ENCODE assay signal across 8 mouse cellular contexts in genomic region chr8:84985049-84985683, GRCm38 (mm10). TPM values are rescaled to one million over a fixed set of nuclear protein-coding genes. Genes with fewer than 3 reads are reported as not detected.
DNase-seq lines count a peak whose midpoint lies in the region; ATAC-seq lines count a peak whose summit lies in the region.

No protein-coding gene starts in this region.

- peak overlapping the region; percentile 67 for H3K9ac ChIP-seq in heart, embryonic 11.5 days (ENCODE audit: low read depth, low read length)
- H3K9ac ChIP-seq in forebrain, embryonic 12.5 days: peak overlapping the region; percentile 63
- peak overlapping the region; percentile 77 for H3K9ac ChIP-seq in liver, embryonic 11.5 days (ENCODE audit: low read depth, low read length)
- H3K9ac ChIP-seq in neural tube, embryonic 13.5 days: peak overlapping the region; percentile 73

- peaks cover 40% of the 10 kb centered on the region for H3K4me1 ChIP-seq in heart, embryonic 11.5 days (ENCODE audit: control insufficient read depth, insufficient read depth, low read length)
- H3K4me1 ChIP-seq in forebrain, embryonic 12.5 days: peaks cover 42% of the 10 kb centered on the region
- peaks cover 60% of the 10 kb centered on the region for H3K4me1 ChIP-seq in liver, embryonic 11.5 days (replicated peaks; ENCODE audit: control insufficient read depth, insufficient read depth, low read length)
- peaks cover 59% of the 10 kb centered on the region for H3K4me1 ChIP-seq in neural tube, embryonic 13.5 days (replicated peaks)

- no peak for DNase-seq in heart, adult 8-10 months (ENCODE audit: low spot score)
- no peak for DNase-seq in liver, embryonic 11.5 days (ENCODE audit: low spot score)
- DNase-seq in urinary bladder, postnatal 36 days (ENCODE audit: low spot score in 2 of 2): no peak
- no peak for DNase-seq in frontal cortex, postnatal 14 days (ENCODE audit: low spot score in 2 of 2)

- WGBS in heart, embryonic 11.5 days (ENCODE audit: insufficient replicate concordance): 2% methylated on average over 23 of the region's 23 CpGs
- WGBS in forebrain, embryonic 12.5 days: 1% methylated on average over 23 of the region's 23 CpGs
- WGBS in liver, embryonic 11.5 days: 2% methylated on average over 23 of the region's 23 CpGs
- under 1% methylated on average over 23 of the region's 23 CpGs for WGBS in neural tube, embryonic 13.5 days

- 0 out of 2 replicates have a peak, but pooled peaks cover 3% of the 10 kb centered on the region for H3K27me3 ChIP-seq in heart, embryonic 11.5 days (ENCODE audit: control insufficient read depth, insufficient read depth, low read length)
- peaks cover 84% of the 10 kb centered on the region for H3K27me3 ChIP-seq in forebrain, embryonic 12.5 days
- H3K27me3 ChIP-seq in liver, embryonic 11.5 days (replicated peaks; ENCODE audit: control insufficient read depth, insufficient read depth, low read length): no peaks in the 10 kb centered on the region
- peaks cover 57% of the 10 kb centered on the region for H3K27me3 ChIP-seq in neural tube, embryonic 13.5 days

- peak overlapping the region; percentile 56 for H3K4me3 ChIP-seq in heart, embryonic 11.5 days (ENCODE audit: low read depth, low read length)
- peak overlapping the region; percentile 53 for H3K4me3 ChIP-seq in forebrain, embryonic 12.5 days (replicated peaks)
- H3K4me3 ChIP-seq in liver, embryonic 11.5 days (ENCODE audit: low read depth, low read length): peak overlapping the region; percentile 54
- H3K4me3 ChIP-seq in neural tube, embryonic 13.5 days: peak overlapping the region; percentile 48

- H3K36me3 ChIP-seq in heart, embryonic 11.5 days (ENCODE audit: control insufficient read depth, insufficient read depth, low read length): no peaks in the 10 kb centered on the region
- no peaks in the 10 kb centered on the region for H3K36me3 ChIP-seq in forebrain, embryonic 12.5 days (replicated peaks)
- H3K36me3 ChIP-seq in liver, embryonic 11.5 days (ENCODE audit: control insufficient read depth, insufficient read depth, low read length): no peaks in the 10 kb centered on the region
- no peaks in the 10 kb centered on the region for H3K36me3 ChIP-seq in neural tube, embryonic 13.5 days

- H3K27ac ChIP-seq in heart, embryonic 11.5 days (ENCODE audit: low read depth, low read length): peak overlapping the region; percentile 74
- H3K27ac ChIP-seq in forebrain, embryonic 12.5 days: 0 out of 2 replicates have a peak overlapping the region, but pooled peaks have one; percentile 36
- H3K27ac ChIP-seq in liver, embryonic 11.5 days (ENCODE audit: low read depth, low read length): peak overlapping the region; percentile 85
- peak overlapping the region; percentile 67 for H3K27ac ChIP-seq in neural tube, embryonic 13.5 days (replicated peaks)

- ATAC-seq in heart, embryonic 11.5 days (replicated peaks; ENCODE audit: insufficient number of reproducible peaks, low FRiP score, low TSS enrichment): no peak
- ATAC-seq in CD4-positive, CD25-positive, alpha-beta regulatory T cell, adult 4 months: peak; percentile 12
- no peak for ATAC-seq in forebrain, embryonic 12.5 days (ENCODE audit: low FRiP score)
- ATAC-seq in liver, embryonic 11.5 days (replicated peaks; ENCODE audit: low FRiP score): no peak
- no peak for ATAC-seq in neural tube, embryonic 13.5 days (ENCODE audit: low read depth)

- H3K4me2 ChIP-seq in heart, embryonic 11.5 days: peak overlapping the region; percentile 98
- peak overlapping the region; percentile 98 for H3K4me2 ChIP-seq in forebrain, embryonic 12.5 days
- H3K4me2 ChIP-seq in liver, embryonic 11.5 days: peak overlapping the region; percentile 92
- H3K4me2 ChIP-seq in neural tube, embryonic 13.5 days: peak overlapping the region; percentile 99

- no peaks in the 10 kb centered on the region for H3K9me3 ChIP-seq in heart, embryonic 11.5 days (replicated peaks; ENCODE audit: control insufficient read depth, low read length)
- no peaks in the 10 kb centered on the region for H3K9me3 ChIP-seq in forebrain, embryonic 12.5 days
- no peaks in the 10 kb centered on the region for H3K9me3 ChIP-seq in liver, embryonic 11.5 days (ENCODE audit: control insufficient read depth, low read length)
- no peaks in the 10 kb centered on the region for H3K9me3 ChIP-seq in neural tube, embryonic 13.5 days

RNA-seq across cellular contexts. Expression of gene Hook2, which starts 5.2 kb away (rescaled TPM):
- polyA plus RNA-seq in heart, embryonic 11.5 days (2014; fragmentation: Nextera tagmentation; extraction: Ambion mirVana): 6.7 and 7.1 TPM in 2 replicates
- 1 to 10 TPM; 1.9 to 3.5 (median 2.7) TPM for total RNA-seq in heart, adult 8-10 months (2022)
- polyA plus RNA-seq in CD4-positive, CD25-positive, alpha-beta regulatory T cell, adult 4 months (2017; shearing (Covaris generic)): 1 to 10 TPM; 4.2 to 5.6 TPM
- 16.1 and 18.2 TPM in 2 replicates for polyA plus RNA-seq in forebrain, embryonic 12.5 days (2016; fragmentation: Nextera tagmentation; extraction: Ambion mirVana)
- polyA plus RNA-seq in liver, embryonic 11.5 days (2014; fragmentation: Nextera tagmentation; extraction: Ambion mirVana): 15.5 and 16.7 TPM in 2 replicates
- polyA plus RNA-seq in neural tube, embryonic 13.5 days (2015; fragmentation: Nextera tagmentation; extraction: Ambion mirVana): 22.8 and 25.0 TPM in 2 replicates

RNA-seq across cellular contexts. Expression of gene Junb, which starts 6.6 kb away (rescaled TPM):
- polyA plus RNA-seq in heart, embryonic 11.5 days (2014; fragmentation: Nextera tagmentation; extraction: Ambion mirVana): 7.6 and 9.3 TPM in 2 replicates
- 10 to 100 TPM; 17.8 to 32.3 (median 23.9) TPM for total RNA-seq in heart, adult 8-10 months (2022)
- 10 to 100 TPM; 18.9 to 29.4 TPM for polyA plus RNA-seq in CD4-positive, CD25-positive, alpha-beta regulatory T cell, adult 4 months (2017; shearing (Covaris generic))
- 4.8 and 4.9 TPM in 2 replicates for polyA plus RNA-seq in forebrain, embryonic 12.5 days (2016; fragmentation: Nextera tagmentation; extraction: Ambion mirVana)
- 21.1 and 23.2 TPM in 2 replicates for polyA plus RNA-seq in liver, embryonic 11.5 days (2014; fragmentation: Nextera tagmentation; extraction: Ambion mirVana)
- polyA plus RNA-seq in neural tube, embryonic 13.5 days (2015; fragmentation: Nextera tagmentation; extraction: Ambion mirVana): 7.5 and 8.4 TPM in 2 replicates

RNA-seq across cellular contexts. Expression of gene Rnaseh2a, which starts 15.6 kb away (rescaled TPM):
- polyA plus RNA-seq in heart, embryonic 11.5 days (2014; fragmentation: Nextera tagmentation; extraction: Ambion mirVana): 95.9 and 106 TPM in 2 replicates
- total RNA-seq in heart, adult 8-10 months (2022): 10 to 100 TPM; 41.9 to 61.3 (median 55.0) TPM
- polyA plus RNA-seq in CD4-positive, CD25-positive, alpha-beta regulatory T cell, adult 4 months (2017; shearing (Covaris generic)): 100 to 1,000 TPM in 1 of 2 experiments, 10 to 100 TPM in 1; 78.9 to 109 TPM
- polyA plus RNA-seq in forebrain, embryonic 12.5 days (2016; fragmentation: Nextera tagmentation; extraction: Ambion mirVana): 117 and 124 TPM in 2 replicates
- polyA plus RNA-seq in liver, embryonic 11.5 days (2014; fragmentation: Nextera tagmentation; extraction: Ambion mirVana): 195 and 197 TPM in 2 replicates
- polyA plus RNA-seq in neural tube, embryonic 13.5 days (2015; fragmentation: Nextera tagmentation; extraction: Ambion mirVana): 55.0 and 55.6 TPM in 2 replicates

RNA-seq across cellular contexts. Expression of gene Prdx2, which starts 15.8 kb away (rescaled TPM):
- 862 and 992 TPM in 2 replicates for polyA plus RNA-seq in heart, embryonic 11.5 days (2014; fragmentation: Nextera tagmentation; extraction: Ambion mirVana)
- 100 to 1,000 TPM; 644 to 711 (median 676) TPM for total RNA-seq in heart, adult 8-10 months (2022)
- polyA plus RNA-seq in CD4-positive, CD25-positive, alpha-beta regulatory T cell, adult 4 months (2017; shearing (Covaris generic)): 100 to 1,000 TPM; 213 to 298 TPM
- polyA plus RNA-seq in forebrain, embryonic 12.5 days (2016; fragmentation: Nextera tagmentation; extraction: Ambion mirVana): 1,271 and 1,280 TPM in 2 replicates
- polyA plus RNA-seq in liver, embryonic 11.5 days (2014; fragmentation: Nextera tagmentation; extraction: Ambion mirVana): 1,398 and 1,409 TPM in 2 replicates
- polyA plus RNA-seq in neural tube, embryonic 13.5 days (2015; fragmentation: Nextera tagmentation; extraction: Ambion mirVana): 1,236 and 1,369 TPM in 2 replicates

RNA-seq across cellular contexts. Expression of gene Gm49661, which starts 15.9 kb away (rescaled TPM):
- not detected in 2 replicates for polyA plus RNA-seq in heart, embryonic 11.5 days (2014; fragmentation: Nextera tagmentation; extraction: Ambion mirVana)
- total RNA-seq in heart, adult 8-10 months (2022): 1 to 10 TPM in 2 of 4 experiments, not detected in 2; 2.4 to 5.9 TPM
- not detected for polyA plus RNA-seq in CD4-positive, CD25-positive, alpha-beta regulatory T cell, adult 4 months (2017; shearing (Covaris generic))
- not detected in 2 replicates for polyA plus RNA-seq in forebrain, embryonic 12.5 days (2016; fragmentation: Nextera tagmentation; extraction: Ambion mirVana)
- not detected in 2 replicates for polyA plus RNA-seq in liver, embryonic 11.5 days (2014; fragmentation: Nextera tagmentation; extraction: Ambion mirVana)
- polyA plus RNA-seq in neural tube, embryonic 13.5 days (2015; fragmentation: Nextera tagmentation; extraction: Ambion mirVana): not detected in 2 replicates
